Mouse (Mus musculus) lung, postnatal 14 days (tissue): ENCODE measurements at regions not wholly inside any gene's neighbourhood (a gene's known extent, or its start where the extent isn't known, plus 50 kb on each side); places are given as distances from the start of the nearest gene placed in this dataset.

Experiments
- DNase-seq: peaks from one replicate; pipeline ENCODE4 v3.0.0; 2021

- no peak for DNase-seq
Observed at GRCm38 (mm10) chr7:129987713-129988112, 396.1 kb downstream of the Wdr11 start.

DNA sequence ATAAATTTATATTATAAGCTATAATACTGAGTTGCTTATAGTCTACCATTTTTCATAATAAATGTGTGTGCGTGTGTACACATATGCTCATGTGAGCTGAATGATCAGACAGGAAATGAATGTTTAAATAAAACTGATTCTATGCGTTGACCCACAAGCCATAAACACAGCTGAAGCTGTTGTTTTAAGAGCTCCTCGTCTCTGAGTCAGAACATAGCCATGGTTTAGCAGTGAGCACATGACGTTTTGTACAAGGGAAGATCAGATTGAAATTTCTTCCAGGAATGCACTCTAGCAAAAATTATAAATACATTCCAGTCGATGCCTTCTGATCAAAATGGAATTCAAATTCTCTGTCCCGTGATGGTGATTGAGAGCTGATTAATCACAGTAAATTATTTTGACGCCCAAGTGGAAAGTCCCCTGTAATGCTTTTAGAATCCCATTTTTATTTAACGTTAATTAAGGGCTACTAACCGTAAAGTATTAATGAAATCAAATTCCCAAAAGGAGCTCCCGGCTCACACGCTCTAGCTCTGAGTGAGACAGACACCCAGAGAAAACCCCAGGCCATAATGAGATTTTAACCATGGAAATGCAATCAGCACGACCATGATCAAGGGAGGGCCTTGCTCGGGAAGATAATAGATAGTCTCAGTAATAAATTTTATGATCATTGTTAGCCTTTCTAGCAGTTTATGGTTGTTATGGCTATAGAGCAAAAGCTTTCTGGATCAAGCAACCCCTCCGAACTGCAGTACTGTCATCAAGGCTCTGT lies 402.0 kb downstream of the Wdr11 start:
- DNase-seq = no peak

GRCm38 (mm10) chr7:129995529-129995928 lies 403.9 kb downstream of the Wdr11 start:
- DNase-seq = no peak

DNA sequence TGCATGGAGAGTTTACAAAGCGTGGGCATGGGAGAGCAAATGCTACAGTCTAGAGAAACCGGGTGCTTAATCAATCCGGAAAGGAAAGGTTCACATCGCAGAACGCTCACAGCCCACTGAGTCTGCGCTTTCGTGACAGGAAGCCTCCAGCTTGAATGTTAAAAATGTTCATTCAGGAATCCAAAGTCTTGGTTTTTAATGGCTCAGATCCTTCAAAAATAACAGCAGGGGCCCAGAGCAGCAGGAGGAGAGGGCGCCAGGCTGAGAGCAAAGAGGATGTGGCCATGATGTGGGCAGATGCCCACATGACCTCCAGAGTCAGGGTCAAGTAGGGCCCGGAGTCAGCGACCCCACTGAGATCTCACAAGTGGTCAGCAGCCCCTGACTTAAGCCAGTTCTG lies 409.4 kb downstream of the Wdr11 start:
- no peak for DNase-seq

DNA sequence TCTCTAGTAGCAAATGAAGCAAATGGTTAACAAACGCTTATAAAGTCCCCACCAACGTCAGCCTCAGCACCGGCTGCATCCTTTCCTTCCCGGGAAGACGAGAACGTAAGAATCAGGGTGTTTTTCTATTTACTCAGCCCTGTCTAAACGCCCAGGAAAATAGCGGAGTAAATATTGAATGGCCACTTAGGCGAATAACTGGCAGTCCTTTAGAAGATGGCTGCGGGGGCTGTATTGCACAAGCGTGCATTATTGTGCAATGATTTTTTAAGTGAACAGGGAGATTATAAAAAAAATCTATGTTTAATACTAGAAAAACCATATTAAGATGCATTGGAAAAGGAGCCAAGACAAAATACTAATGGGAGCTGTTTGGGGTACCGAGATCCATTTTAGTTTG lies 410.3 kb downstream of the Wdr11 start:
- DNase-seq = peak; percentile 41

DNA sequence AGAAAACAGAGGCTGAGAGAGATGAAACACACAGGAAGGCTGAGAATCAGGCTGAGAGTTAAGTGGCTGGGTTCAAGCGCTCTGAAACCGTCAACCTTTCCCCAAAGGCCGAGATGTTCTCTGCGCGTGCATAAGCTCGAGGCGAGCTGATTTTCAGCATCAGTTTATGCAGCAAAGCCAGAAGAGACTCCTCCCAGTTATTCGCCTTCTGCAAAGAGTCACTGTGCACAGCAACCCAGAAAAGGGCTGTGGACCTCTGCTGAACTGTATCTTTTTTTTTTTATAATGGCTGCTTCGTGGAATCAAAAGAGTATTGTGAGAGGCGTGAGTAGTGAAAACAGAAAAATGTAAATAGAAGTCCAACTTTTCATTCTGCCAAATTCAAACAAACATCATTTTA lies 413.7 kb downstream of the Wdr11 start:
- no peak for DNase-seq

DNA sequence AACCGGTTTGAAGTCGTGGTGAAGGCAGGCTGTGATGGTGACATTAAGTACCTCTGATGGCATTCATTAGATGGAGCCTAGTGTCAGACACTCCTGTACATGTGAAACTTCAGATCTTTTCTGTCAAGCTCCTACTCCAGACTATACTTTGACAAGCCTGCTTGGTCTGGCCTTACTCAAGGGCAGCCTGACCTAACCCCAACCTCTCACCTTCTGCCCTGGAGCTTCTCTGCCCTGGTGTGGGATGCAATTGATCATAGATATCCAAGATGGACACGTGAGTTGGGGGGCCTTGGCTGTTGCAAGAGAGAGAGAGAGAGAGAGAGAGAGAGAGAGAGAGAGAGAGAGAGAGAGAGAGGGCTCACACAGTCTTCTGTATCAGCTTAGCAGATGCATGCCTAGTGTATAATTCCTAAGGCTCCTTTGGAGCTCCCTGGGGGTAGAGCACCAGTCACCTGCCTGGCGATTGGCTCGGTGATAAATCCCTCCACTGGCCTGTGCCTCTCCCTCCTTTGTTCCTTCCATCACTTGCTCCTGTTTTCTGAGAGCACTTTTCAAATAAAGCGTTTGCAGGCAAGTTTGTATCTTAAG lies 416.4 kb downstream of the Wdr11 start:
- no peak for DNase-seq

- no peak for DNase-seq
Observed at GRCm38 (mm10) chr7:130008591-130009418, 417.1 kb downstream of the Wdr11 start.

GRCm38 (mm10) chr7:130012067-130012466 lies 420.4 kb downstream of the Wdr11 start:
- DNase-seq = no peak

DNA sequence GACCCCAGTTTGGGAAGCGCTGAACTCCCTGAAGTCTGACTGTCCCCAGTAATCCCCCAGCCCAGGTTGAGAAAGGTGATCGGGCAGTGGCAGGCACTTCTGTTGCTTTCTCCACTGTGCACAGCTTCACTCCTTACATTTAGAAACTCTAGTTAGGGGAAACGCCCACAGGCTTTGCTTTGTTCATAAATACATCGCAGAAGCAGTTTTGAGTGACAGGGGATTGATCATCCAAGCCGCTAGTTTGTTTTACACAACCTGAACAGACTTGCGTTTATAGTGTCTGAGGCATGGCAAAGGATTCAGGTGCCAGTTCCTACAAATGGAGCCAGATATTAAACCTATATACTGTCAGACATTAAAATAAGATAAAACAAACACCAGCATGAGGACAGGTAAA lies 421.4 kb downstream of the Wdr11 start:
- DNase-seq = no peak

- no peak for DNase-seq
Observed at GRCm38 (mm10) chr7:130014609-130015008, 422.9 kb downstream of the Wdr11 start.

GRCm38 (mm10) chr7:130015375-130016014 lies 423.8 kb downstream of the Wdr11 start:
- DNase-seq = no peak

- peak; percentile 19 for DNase-seq
Observed at GRCm38 (mm10) chr7:130016015-130016874, 424.6 kb downstream of the Wdr11 start.

DNA sequence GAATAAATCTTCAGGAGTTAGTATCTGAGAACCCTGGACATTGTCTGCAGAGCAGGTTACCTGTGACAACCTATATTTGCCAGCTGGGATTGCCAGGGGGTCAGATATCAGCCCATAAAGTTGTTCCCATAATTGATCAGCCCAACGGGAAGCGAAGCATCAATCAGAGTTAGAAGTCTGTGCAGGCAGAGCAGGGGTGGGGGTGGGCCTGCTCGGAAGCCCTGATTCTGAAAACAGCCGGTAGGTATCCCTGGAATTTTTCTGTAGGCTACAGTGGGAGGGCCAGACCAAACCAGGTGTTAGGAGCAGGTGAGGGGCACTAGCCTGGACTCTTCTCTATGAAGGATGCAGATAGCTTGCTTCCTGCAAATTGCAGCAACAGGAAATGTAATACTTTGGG lies 427.2 kb downstream of the Wdr11 start:
- no peak for DNase-seq

- peak; percentile 41 for DNase-seq
Observed at GRCm38 (mm10) chr7:130028945-130029344, 437.3 kb downstream of the Wdr11 start.

DNA sequence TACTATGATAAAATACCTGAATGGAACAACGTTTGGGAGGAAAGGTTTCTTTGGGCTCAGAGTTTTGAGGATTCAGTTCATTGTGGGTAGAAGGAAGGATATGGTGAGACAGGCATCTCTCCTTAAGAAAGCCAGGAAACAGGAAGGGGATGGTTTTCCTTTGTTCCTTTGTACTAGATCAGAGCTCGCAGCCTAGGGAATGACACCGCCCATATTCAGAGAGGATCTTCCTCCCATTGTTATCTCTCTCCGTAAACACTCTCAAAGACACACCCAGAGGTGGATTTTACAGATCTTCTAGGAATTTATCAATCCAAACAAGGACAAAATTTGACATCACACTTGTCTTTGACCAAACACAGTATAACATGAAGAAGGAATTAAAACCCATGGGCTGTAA lies 439.0 kb downstream of the Wdr11 start:
- DNase-seq = no peak

GRCm38 (mm10) chr7:130036235-130036634 lies 444.6 kb downstream of the Wdr11 start:
- no peak for DNase-seq

GRCm38 (mm10) chr7:130036845-130037572 lies 445.3 kb downstream of the Wdr11 start:
- peak; percentile 42 for DNase-seq

- peak; percentile 62 for DNase-seq
Observed at GRCm38 (mm10) chr7:130037573-130037925, 445.9 kb downstream of the Wdr11 start.

DNA sequence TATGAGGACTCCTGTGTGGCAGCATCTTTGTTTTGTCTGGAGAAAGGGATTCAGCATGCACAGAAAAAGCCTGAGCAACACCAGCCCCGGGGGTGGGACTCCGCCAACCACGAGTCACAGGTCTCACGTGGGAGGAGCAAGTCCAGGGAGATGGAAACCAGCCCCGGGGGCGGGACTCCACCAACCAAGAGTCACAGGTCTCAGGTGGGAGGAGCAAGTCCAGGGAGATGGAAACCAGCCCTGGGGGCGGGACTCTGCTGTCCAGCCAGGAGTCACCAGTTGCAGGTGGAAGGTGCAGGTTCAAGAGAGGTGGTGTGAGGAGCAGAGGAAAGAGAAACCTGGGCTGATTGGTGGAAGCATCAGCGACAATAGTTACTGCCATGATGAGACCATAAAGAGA lies 448.9 kb downstream of the Wdr11 start:
- DNase-seq = no peak

DNA sequence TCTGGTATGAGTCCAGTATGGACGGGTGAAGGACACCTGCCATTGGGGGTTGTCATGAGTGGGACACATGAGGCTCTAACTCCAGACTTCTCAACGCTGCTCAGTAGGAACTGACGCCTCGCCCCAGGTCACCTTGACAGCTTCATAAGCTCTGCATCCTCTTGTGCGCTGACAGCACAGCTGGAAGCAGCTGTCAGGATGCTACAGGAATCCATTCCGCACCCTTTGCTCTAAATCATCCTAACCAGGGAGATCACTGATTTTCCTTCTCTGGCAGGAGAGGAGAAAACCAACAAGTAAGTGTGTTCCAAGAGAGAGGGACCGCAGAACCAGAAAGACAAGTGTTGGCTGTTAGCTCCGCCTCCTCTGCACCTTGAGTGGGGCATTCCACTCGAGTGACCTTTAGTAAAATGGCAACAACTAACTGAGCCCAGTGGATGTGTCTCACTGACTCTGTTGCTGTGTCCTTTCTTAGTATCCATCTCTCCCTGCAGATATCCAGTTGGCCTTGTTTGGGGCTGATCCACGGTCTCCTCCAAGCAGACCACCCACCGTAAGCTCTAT lies 449.8 kb downstream of the Wdr11 start:
- no peak for DNase-seq
